Mouse (Mus musculus): ENCODE data around the gene Mrap2.
"Not testable (repeated sequence)": the region's sequence is repeated elsewhere in the genome, so short reads cannot be mapped to it uniquely, and the experiment has no call there.

The Mrap2 gene

DNA sequence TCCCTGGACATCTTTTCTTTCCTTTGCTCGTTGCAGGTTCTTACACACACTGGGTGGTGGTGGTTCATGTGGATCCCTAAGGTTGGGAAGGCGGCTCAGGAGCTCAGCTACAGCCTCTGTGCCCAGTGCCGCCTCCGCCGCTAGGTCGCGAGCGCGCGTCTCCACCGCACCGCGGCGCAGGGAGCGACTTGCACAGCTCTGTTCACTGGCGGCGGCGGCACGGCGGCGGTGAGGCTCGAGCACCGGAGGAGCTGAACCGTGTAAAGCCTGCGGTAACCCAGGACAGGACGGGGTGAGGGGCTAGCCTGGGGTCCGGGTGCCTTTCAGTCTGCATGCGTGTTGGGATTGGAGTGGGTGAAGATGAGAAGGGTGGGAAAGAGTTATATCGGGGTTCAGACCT, at the start of gene Mrap2:
TSS of gene Mrap2 (plus strand) at position 201 of the 400 bp plus-strand sequence.
- no peak for DNase-seq (ENCODE audit: extremely low spot score, low read depth, low spot score)

DNA sequence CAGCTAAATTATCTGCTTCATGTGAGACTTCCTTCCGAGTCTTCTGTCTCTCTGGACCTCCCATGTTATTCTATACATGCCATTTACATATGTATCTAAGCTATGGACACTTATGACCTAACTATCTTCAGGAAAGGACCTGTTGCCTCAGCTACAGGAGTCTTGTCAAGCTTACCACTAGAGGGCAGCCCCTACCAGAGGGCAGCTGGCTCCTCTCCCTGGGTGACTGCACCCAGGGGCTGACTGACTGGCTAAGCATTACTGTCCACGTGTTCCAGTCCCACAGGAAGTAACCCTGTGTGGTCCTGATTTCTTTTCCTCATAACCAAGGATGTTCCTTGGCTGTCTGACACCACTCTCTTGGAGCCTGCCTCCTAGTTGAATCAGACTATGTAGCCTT, 46.1 kb upstream of the Mrap2 start:
- DNase-seq (ENCODE audit: extremely low spot score, low read depth, low spot score): no peak

DNA sequence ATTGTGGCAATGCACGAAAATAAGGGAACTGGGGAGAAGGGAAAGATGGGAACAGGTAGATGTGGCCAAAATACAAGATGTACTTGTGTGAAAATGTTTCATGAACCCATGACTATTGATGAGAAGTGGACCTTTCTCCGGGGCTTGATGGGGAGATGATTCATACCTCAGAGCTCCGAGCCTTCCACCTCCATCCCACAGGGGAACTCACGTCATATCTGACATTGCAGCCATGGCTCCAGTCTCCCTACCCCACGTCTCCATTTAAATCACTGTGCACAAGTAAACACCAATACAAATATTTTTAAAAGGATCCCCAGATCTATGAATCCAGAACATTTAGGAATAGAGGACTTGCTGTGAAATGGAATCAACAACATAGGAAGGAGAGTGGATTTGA, 29.1 kb upstream of the Mrap2 start:
- no peak for DNase-seq (ENCODE audit: extremely low spot score, low read depth, low spot score)

DNA sequence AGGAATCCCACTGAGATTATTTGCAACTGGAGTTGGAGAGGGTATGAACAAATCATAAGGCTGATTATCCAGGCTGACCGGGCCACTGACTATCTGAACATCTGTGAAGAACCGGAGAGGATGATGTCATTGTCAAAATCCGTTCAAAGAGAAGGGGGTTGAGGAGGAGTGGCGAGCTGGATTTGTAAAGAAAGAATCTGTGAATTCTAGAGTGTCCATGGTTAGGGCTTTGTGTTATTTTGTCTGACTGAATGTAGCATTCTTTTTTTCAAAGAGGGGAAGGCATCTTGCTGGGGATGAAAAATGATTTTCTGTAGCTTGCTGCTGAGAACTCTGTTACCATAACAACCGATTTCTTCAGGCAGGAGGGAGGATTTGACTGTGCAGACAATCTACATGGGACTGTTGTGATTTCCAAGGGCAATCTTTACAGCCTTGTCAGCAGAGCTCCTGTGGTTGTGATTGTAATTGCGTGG, 28.6 kb upstream of the Mrap2 start:
- DNase-seq (ENCODE audit: extremely low spot score, low read depth, low spot score): no peak

DNA sequence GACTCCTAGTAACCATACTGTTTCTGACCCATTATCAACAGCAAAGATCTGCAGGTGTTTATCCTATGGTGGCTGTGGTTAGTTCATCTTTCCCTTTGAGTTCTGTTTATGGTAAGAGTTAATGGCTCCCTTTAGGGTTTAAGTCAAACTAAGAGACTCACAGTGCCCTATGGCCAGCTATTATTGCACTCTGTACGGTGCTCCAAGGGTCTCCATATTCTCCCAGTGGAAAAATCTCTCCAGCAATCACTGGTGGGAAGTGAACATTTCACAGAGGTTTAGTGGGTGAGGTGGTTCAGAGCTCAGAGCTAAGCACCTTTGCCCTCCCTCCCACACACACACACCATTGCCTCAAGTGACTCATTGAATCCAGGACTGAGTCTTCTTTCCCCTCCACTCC, 28.1 kb upstream of the Mrap2 start:
- no peak for DNase-seq (ENCODE audit: extremely low spot score, low read depth, low spot score)

DNA sequence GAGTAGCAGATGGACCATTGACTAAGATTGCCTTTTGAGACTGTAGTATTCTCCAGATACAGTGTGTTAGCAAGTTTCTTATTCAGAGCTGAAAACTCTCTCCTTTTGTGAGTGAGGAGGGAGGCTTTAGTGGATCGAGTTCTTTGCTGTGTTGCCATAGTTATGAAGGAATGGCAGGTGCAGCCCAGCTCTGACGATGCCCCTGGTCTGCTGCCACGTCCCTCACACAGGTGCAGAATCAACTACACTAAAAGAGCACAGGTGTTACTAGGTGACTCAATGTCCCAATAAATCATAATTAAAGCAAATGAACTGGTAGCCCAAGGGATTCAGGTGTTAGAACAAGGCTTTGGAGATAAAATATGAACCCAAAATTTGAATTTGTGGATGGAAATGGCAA, 25.1 kb upstream of the Mrap2 start:
- DNase-seq (ENCODE audit: extremely low spot score, low read depth, low spot score): no peak

DNA sequence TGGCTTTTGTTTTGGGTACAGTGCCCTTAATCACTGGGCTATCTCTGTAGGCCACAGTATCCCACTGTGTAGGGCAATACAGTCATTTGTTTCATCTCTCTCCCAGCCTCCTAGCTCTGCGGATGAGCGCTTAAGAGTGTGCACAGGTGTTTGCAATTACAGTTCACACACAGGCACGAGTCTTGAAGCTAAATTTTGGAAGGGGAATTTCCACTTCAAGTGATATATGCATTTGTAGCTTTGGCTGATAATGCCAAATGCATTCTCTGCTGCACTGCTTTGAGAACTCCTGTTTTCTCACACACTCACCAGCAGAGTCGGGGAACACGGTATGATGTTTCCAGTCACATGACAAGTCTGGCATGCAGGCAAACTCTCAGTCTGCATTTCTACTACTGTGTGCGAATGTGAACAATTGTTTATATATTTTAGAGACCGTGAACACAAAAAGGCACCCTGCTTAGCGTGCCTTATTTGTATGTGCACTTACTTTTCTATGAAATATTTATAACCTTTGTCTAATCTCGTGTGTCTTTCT, 22.1 kb upstream of the Mrap2 start:
- no peak for DNase-seq (ENCODE audit: extremely low spot score, low read depth, low spot score)

DNA sequence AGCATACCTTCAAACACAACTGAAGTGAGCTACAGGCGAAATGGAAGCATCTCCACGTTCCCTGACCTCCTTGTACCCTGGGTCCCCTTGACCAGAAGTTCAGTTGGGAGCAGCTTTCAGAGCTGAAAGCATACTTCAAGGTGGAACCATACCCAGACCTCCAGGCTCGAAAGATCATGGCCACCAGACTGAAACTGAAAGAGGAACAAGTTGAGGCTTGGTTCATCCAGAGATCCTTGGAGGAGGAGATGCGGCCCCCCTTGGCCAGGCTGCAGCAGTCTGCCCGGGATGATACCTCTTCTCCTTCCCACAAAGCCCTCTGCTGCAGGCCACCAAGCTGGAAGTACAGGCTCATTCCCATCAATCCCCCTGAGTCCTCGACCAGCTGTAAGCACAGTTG, 17.1 kb upstream of the Mrap2 start:
- not testable (repeated sequence) for DNase-seq (ENCODE audit: extremely low spot score, low read depth, low spot score)

DNA sequence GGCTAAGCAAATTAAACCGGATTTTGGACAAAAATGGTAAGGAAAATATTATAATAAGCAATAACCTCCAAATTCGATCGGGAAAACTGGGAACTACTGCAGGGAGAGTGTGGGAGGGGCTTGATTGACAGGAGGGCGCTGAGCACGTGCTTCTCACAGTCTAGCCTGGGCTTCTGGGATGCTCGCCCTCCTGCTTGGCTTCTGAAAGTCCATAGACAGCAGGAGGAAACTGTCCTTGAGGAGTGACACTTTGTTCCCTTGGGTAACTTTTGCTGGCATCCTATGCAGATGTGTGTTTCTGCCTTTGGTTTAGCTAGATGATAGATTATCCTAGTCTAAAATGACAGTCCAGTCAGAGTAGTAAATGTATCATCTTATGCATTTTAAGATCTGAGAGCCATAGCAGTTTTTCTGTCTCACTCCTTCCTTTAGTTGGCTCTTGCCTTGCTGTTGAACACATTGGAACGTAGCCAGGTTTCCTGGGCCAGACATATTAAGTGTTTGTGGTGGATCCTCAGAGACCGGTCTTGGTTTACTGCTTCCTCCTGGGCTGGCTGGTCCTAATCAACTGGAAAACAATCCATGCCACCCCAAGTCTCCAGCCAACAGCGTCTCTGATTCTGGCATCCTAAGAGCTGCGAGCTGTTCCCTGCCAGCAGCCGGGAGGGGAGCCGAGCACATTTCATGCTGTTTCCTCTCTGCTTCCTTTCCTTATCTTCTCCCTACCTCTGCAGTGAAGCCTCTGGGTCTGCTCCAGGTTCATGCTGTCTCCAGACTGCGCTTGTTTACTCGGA, 8.1 kb upstream of the Mrap2 start:
- DNase-seq (ENCODE audit: extremely low spot score, low read depth, low spot score): no peak

DNA sequence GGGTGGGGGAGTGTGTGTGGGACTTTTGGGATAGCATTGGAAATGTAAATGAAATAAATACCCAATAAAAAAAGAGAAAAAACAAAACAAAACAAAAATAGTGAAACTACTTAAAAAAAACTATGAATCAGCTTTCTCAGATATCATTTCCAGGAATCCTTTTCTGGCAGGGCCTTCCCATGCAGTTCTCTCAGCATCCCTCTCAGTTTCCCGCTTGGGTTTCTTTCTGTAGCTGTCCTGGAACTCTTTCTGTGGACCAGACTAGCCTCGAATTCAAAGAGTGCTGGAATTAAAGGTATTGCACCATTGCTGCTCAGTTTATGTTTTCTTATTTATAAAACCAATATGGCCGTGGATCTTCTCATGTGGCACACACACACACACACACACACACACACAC, 1.0 kb upstream of the Mrap2 start:
- no peak for DNase-seq (ENCODE audit: extremely low spot score, low read depth, low spot score)

DNA sequence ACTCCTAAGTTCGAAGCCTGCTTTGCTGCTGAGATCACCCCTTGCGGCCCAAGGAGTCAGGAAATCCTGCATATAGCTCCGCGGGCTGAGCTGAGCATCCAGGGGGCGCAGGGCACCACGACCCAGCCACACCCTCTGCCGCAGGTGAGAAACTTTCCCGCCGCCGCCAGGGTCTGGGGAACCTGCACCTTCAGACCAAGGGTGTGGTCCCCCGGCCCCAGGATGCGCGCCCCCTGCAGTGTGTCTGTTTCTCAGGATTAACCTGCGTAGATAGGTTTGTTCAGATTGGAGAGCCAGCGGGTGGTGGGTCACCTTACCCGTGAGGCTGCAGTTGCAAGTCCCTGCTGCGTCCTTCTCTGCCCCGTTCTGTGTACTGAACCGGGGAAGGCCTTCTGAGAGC, 426 bp downstream of the Mrap2 start:
- DNase-seq (ENCODE audit: extremely low spot score, low read depth, low spot score): no peak

DNA sequence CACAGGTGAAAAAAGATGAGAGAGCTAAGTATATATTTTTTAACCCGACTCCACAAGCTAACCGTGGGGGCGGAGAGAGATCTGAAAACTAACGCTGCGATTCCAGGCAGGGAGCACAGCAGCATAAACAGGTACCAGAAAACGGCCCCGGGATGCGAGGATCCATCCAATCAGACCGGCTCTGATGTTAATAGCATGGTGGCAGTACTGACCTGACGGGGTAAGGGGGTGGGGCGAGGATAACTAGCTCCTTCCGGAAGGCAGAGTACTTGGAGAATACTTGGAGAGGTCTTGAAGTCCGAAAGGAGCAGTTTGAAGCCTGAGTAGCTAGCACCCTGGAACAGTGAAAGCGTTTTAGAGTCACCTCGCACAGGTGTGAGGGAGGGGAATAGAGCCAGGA, 1.1 kb downstream of the Mrap2 start:
- no peak for DNase-seq (ENCODE audit: extremely low spot score, low read depth, low spot score)

DNA sequence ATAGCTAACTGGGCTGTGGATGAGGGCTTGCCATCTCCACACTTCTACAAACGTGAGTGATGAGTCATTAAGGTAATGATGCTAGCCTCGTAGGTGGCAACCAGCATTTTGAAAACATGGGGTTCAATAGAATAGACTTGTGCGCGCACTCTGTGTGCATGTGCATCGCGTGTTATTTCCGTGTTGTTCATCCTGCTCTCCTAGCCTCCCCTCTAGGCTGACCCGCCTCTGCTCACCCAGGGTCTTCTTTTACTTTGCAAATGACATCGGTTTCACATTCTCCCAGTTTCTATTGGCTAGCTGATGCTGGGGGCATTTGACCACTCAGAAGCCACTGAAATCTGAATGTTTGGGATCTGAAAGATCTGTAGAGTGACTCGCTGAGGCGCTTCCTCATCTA, 1.6 kb downstream of the Mrap2 start:
- no peak for DNase-seq (ENCODE audit: extremely low spot score, low read depth, low spot score)

DNA sequence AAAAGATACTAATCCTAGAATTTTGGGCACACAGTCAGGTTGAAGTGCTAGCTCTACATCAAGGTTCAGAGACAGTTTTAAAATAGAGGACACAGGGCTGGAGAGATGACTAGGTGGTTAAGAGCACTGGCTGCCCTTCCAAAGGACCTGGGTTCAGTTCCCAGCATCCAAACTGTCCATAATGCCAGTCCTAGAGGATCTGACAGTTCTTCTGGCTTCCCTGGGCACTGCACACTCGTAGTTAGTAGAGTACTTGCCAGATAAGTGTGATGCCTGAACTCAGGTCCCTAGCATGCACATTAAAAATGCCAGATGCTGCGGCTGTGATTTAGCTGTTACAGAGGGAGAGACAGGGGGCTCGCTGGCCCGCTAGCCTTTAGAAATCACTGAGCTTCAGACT, 2.3 kb downstream of the Mrap2 start:
- no peak for DNase-seq (ENCODE audit: extremely low spot score, low read depth, low spot score)

DNA sequence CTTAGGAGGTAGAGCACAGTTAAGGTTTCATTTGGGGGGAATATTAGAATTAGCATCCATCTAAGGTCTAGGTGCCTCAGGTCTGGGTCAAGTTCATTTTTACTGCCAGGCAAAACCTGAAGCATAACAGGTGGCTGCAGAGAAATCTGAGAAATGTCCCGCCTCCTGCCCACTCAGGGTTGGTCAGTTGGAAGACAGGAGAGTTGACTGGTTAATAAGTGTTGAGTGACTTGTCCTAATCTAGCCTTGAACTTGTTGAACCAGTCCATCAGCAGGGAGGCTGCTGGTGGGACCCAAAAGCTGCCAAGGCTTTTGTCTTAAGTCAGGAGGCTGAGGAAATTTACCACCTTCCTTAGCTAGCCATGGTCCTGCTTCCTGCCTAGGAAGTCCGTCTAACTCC, 3.8 kb downstream of the Mrap2 start:
- no peak for DNase-seq (ENCODE audit: extremely low spot score, low read depth, low spot score)

DNA sequence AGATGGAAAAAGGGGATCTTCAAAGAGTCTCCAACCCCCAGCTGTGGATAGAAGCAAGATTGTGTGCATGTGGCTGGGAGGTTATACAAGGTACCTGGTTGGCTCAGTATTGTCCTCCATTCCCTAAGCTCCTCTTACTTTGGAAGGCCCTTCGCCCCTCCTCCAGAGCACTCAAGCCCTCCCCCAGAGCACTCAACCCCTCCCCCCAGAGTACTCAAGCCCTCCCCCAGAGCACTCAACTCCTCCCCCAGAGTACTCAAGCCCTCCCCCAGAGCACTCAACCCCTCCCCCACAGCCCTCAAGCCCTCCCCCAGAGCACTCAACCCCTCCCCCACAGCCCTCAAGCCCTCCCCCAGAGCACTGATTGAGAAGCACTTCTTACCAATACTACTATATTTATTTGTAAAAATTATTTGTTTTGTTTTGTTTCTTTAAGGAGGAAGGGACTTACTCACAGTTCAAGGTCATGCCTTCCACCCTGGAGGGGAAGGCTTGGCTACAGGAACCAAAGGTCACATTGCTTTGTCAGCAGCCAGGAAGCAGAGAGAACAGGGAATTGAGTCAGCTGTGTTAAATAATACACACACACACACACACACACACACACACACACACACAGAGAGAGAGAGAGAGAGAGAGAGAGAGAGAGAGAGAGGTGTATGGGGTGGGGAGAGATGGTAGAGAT, 8.7 kb downstream of the Mrap2 start:
- DNase-seq (ENCODE audit: extremely low spot score, low read depth, low spot score): no peak

DNA sequence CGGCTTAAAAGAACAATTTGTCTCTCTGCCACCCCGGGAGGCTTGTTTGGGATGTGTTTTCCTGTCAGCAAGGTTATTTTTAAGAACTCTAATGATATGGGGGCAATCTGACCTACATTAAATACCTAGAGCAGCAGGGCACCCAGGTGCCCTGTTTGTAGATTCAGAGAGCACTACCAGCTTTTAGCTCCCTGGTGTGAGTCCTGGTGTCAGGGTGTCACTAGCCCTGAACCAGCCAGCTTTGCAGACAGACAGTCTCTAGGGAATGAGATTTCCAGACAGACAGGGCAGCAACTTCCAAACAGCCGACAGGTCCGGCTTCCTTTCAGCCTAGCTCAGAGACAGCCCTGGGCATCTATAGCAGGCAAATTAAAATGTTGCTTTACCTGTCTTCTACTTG, 18.5 kb downstream of the Mrap2 start:
- DNase-seq (ENCODE audit: extremely low spot score, low read depth, low spot score): no peak

DNA sequence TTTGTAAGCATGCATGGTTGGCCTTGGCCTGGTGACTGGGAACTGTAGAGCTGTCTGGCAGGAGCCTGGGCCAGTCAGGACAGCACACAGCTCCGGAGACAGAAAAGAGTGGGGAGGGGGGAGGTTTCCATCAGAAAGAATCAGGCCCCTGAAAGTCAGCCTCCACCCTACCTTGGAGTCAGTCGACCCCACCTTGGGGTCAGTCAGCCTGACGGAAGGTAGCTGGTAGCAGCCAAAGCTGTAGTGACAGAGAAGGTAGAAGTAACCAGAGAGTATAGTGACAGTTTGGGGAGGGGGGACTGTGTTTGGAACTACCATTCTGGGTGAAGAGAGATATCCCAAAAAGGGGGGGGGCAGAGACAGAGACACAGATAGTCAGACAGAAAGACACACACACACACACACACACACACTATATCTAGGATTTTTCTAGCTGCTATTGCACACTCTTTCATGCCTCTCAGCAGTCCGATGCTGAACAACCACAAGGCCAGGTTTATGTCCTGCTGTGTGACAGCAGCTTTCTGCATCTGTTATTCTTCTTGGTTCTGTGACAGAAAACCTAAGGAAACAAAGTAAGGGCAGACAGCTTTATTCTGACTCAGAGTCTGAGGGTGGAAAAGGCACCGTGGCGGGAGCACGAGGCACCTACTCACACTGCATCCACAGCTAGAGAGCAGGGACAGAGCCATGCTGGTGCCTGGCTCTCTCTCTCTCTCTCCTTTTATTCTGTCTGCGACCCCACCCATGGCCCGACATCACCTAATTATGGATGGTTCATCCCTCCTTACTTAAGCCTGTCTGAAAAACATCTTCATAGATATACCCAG, 23.1 kb downstream of the Mrap2 start:
- no peak for DNase-seq (ENCODE audit: extremely low spot score, low read depth, low spot score)

DNA sequence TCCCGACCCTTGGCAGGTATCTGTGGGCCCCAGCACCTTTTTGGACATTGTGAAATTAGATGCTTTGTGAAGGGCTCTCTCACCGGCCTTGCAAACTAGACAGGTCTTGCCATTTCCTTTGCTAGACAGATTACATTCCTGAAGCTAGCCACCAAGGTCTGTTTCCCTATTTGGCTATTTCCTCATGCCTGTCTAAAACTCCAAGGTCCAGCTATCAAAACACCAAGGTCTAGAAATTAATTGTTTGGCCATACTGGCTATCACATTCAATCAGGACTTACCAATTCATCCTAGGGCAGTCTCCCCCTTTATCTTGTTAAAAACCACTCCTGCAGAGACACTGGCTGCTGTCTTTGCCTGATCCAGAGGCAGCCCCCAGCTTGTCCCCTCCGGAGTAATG, 23.9 kb downstream of the Mrap2 start:
- DNase-seq (ENCODE audit: extremely low spot score, low read depth, low spot score): no peak

DNA sequence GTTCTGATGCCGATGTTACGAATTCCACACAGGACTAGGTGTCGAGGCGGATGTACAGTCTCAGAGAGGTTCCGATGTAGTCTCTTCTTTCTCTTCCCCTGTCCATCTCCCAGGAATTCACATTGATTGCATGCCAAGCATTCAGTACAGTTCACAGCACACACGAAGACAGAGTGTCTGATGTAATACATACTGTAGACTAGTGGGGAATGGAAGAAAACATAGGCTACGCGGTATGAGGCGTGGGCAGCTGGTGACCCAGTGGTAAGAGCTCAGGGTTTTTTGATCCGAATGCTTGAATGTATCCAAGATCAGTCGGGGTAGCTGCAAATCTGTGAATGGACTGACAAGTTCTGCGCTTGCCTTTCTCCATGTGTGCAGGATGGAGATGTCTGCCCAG, 25.0 kb downstream of the Mrap2 start:
- DNase-seq (ENCODE audit: extremely low spot score, low read depth, low spot score): no peak

DNA sequence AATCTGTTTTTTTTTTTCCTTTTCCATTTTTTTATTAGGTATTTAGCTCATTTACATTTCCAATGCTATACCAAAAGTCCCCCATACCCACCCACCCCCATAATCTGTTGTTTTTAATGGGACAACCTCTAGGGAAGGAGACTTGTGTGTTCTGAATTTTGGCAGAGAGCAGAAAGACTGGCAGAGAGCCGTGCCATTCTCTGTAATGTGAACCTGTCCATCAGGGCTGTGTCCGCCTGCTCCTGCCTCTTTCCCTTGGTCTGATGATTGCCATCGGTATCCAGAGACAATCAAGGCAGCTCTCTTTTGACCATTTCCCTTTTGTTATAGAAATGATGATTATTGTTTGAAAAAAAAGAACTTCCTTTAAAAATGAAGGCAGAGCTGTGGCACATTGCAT, 26.8 kb downstream of the Mrap2 start:
- DNase-seq (ENCODE audit: extremely low spot score, low read depth, low spot score): no peak

Measured in hindlimb bud, embryonic 11.5 days (tissue).